Mouse (Mus musculus) embryonic fibroblast, embryonic 13.5 days (primary cell): Measurements from ENCODE around the gene Tnfaip3.

Experiments used
- CTCF ChIP-seq: IDR thresholded peaks from 2 replicates; pipeline ENCODE4 v1.5.1; 2011; ENCODE audit warnings: mild to moderate bottlenecking, control low read depth, low read length, moderate library complexity, borderline replicate concordance; ENCODE audit not compliant: insufficient read depth
- POLR2A ChIP-seq: IDR thresholded peaks from 2 replicates; pipeline ENCODE4 v1.6.1; 2011; ENCODE audit warnings: low read depth, mild to moderate bottlenecking, control low read depth, low read length, moderate library complexity

DNA sequence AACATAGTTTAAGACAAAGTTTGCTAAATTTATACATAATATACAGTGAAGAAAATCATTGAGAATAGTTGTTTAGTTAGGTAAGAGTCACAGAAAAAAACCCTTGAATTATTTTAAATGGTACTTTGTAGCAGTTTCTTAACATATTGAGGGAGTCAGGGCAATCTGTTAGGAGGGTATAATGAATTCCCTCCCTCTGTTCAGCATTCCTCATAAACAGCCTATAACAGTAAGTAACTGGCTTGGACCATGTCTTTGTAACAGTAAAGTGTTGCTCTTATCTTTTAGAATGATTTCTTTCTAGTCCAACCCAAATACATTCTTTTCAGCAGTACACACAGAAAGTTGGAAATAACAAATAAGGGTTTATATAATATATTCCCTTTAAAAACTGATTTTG is 16.4 kb upstream of the Tnfaip3 start:
- TF ChIP-seq POLR2A (no peak), CTCF (no peak)
